Mouse (Mus musculus) kidney, postnatal 25 days (tissue): Measurements from ENCODE around the gene Soga3.

ENCODE experiments used
- DNase-seq, 2 experiments: peaks; one replicate each; pipeline ENCODE4 v3.0.0; 2021; ENCODE audit warnings: mixed read lengths in 2 of 2

The Soga3 gene

DNA sequence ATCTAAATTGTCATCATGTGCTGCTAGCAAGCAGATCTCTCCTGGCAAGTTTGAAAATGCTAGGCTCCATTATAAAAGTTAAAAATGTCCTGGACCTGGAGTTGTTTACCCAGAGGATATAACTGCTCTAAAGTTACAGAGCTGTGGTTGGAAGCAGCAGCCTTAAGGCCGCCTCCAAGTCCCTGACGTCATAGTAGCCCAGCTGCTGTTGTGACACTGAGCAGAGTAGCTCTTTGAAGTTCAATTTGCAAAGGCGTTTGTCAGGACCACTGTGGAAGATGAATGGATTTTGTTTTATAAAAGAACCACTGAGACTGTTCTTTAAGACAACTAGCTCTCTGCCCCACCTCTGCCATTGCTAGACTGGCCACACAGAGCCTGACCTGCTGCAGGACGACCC lies 67.8 kb downstream of the Soga3 start, which contains the start of gene 9330159F19Rik:
Gene 9330159F19Rik (plus strand): TSS at position 154 of the 400 bp plus-strand sequence.
- no peak for DNase-seq

DNA sequence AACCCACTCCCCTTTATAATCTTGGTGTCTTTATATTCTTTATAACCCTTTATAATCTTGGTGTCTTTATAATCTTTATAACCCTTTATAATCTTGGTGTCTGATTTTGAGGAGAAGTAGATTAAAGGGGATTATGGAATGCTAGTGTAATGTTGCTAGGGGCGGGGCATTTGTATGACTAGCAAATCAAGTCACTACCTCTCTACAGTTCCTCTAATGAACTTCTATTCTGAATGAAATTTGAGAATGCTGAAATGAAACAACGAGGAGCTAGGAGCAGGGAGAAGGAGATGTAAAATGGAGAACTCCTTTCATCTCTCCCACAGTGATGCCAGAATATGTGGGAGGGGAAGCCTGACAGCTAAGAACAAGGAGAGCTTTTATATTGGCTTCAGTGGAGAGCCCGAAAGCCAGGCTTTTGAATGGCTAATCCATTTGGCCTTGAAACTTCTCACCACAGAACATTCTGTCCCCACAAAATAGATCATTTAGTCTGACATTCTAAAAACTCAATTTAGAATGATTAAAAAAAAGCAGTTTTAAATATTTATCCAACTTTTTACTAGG lies 70.0 kb downstream of the Soga3 start:
- no peak for DNase-seq

DNA sequence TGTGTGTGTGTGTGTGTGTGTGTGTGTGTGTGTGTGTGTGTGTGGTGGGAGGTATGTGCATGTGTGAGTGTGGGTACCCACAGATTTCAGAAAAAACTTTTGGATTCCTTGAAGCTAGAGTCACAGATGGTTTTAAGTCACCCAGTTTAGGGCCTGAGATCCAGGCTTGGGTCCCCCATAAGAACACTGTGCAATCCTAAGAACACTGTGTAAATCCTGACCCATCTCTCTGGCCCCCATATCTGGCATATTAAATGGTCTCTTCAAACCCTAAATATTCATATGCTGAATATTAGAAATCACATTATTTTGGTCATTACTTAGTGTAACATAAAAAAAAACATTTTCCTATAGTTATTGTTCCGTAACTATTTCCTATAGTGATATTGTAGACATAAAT lies 73.3 kb downstream of the Soga3 start:
- DNase-seq = no peak

DNA sequence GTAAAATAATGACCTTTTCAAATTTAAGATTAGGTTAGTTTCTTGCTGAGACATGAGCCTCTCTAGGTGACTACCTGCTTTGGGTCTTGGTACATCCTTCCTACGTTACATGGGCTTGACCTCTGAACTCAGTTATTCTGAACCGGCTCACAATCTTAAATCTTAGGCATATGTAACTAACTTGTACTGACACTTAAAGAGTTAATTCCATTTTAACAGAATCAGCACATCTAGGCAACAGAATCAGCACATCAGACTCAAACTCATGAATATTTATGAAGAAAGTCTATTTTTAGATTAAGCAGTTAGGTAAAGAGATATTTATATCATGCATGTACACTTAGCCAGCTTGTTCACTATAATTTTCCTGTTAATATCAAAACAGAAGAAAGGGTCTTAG lies 73.8 kb downstream of the Soga3 start:
- no peak for DNase-seq

DNA sequence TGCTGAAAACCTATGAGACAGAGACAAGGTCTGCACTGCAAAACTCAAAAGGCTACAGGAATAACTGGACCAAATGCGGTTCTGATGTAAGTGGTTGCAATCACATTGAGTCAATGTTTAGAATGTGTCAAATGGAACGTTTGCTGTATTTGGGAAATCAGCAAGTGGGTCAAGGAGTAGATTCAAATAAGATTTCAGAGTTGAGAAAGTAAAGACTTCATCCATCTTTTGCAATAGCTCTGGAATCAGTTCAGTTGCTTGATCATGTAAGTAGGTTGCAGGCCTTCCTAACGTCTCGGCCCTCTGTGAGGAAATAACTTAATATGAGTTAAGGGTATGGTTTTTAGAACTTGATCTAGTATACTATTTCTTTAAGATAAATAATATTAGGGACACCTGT lies 81.7 kb downstream of the Soga3 start:
- no peak for DNase-seq

DNA sequence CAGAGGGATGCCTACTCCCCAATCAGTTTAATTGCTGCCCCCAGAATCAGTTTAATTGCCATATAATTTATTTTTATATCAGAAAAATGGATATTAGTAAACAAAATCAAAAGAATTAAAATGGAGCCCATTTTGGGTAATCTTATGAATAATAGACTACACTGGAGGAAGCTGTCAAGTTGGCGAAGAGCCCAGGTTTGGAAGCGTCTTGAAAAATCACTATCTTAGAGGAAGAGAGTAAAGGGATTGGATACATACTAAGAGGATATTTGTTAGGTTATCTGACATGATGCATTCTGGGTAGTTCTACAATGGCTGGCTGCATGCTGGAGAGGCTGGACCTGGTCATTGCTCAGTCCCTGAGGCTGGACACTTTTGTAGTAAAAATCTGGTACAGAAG lies 87.6 kb downstream of the Soga3 start:
- no peak for DNase-seq
